Mouse (Mus musculus) lung, embryonic 16.5 days (tissue): Measurements from ENCODE around the gene Mertk. TPM values are rescaled to one million over a fixed set of nuclear protein-coding genes. Genes with fewer than 3 reads are reported as not detected.

Source experiments
- ATAC-seq: fragments of 200-750 bp; cut with Nextera tagmentation; 2 replicates; pipeline ENCODE4 v1.8.0; 2017; ENCODE audit warnings: low read depth, mild to moderate bottlenecking, moderate library complexity
- H3K27ac ChIP-seq: fragments of 300-500 bp; sonication (generic); 2 replicates; pipeline ENCODE4 v1.5.1; 2014; ENCODE audit warnings: mild to moderate bottlenecking, control low read depth, low read length
- H3K27me3 ChIP-seq: fragments of 300-500 bp; sonication (generic); 2 replicates; pipeline ENCODE4 v1.6.1; 2014; ENCODE audit warnings: low read depth, low read length, mixed read lengths; ENCODE audit not compliant: control insufficient read depth, insufficient read depth
- H3K36me3 ChIP-seq: fragments of 300-500 bp; sonication (generic); 2 replicates; pipeline ENCODE4 v1.6.1; 2014; ENCODE audit warnings: low read length; ENCODE audit not compliant: control insufficient read depth, insufficient read depth
- H3K4me1 ChIP-seq: fragments of 300-500 bp; sonication (generic); replicated peaks from 2 replicates; pipeline ENCODE4 v1.6.1; 2014; ENCODE audit warnings: low read length, mixed read lengths; ENCODE audit not compliant: control insufficient read depth, insufficient read depth
- H3K4me2 ChIP-seq: fragments of 300-500 bp; sonication (generic); 2 replicates; pipeline ENCODE4 v1.6.1; 2014; ENCODE audit warnings: low read depth, low read length, control low read depth
- H3K4me3 ChIP-seq: fragments of 300-500 bp; sonication (generic); 2 replicates; pipeline ENCODE4 v1.5.1; 2014; ENCODE audit warnings: mild to moderate bottlenecking, low read length, control low read depth
- H3K9ac ChIP-seq: fragments of 300-500 bp; sonication (generic); 2 replicates; pipeline ENCODE4 v1.6.1; 2014; ENCODE audit warnings: low read length, control low read depth
- H3K9me3 ChIP-seq: fragments of 300-500 bp; sonication (generic); 2 replicates; pipeline ENCODE4 v1.6.1; 2016; ENCODE audit warnings: low read length; ENCODE audit not compliant: control insufficient read depth
- WGBS: fragments of 180-500 bp; shearing (Covaris S2); extraction: QIAGEN DNeasy Blood & Tissue Kit; methylation state at CpG from one replicate; pipeline ENCODE4 v1.1.7; 2014; 5-methylcytosine and 5-hydroxymethylcytosine counted together
- polyA plus RNA-seq: library from polyadenylated mRNA; unstranded; fragments of >200 nt; fragmentation: Nextera tagmentation; extraction: Ambion mirVana; gene quantifications from 2 replicates; pipeline ENCODE4 v1.2.1, GENCODE M21; 2015

Gene Mertk
- polyA plus RNA-seq, 1 experiment from 2014 or later: 7.8 TPM

DNA sequence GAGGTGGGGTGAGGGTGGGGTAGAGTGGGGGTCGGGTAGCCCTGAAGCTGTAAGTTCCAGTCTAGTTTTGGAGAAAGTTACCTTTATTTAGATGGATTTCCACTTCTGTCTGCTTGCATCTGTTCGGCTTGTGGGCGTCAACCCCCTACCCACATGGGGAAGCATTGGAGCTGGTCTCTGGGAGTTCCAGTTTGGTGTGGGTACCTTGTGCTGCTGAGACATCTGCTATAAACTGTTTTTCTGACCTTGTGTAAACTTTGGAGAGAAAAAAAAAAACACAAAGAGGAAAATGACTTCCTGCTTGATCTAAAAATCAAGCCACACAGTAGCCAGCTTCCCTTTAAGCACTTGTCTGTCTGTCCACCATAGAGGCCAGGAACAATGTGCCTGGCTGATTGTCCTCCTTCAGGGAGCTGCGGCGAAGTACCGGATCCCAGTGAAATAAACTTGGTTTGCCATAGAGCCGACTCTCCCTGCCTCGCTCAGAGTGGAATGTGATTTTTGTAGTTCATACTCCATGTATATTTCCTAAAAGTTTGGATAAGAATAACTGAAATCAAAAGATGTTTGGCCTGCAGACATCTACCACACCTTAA lies 48.8 kb downstream of the Mertk start:
- H3K4me3 ChIP-seq: no peak overlapping the region
- H3K4me2 ChIP-seq: 0 out of 2 replicates have a peak overlapping the region, but pooled peaks have one; percentile 4
- H3K27me3 ChIP-seq: no peaks in the 10 kb centered on the region
- peak overlapping the region; percentile 61 for H3K27ac ChIP-seq
- no peaks in the 10 kb centered on the region for H3K36me3 ChIP-seq
- peaks cover 16% of the 10 kb centered on the region for H3K4me1 ChIP-seq
- no peak overlapping the region for H3K9ac ChIP-seq
- no peaks in the 10 kb centered on the region for H3K9me3 ChIP-seq
- ATAC-seq: no peak
- 58% methylated on average over 8 of the region's 8 CpGs for WGBS

GRCm38 (mm10) chr2:128748171-128748570 lies 49.4 kb downstream of the Mertk start:
- Histone ChIP-seq H3K9me3 (no peaks in the 10 kb centered on the region), H3K4me2 (no peak overlapping the region), H3K4me1 (peaks cover 16% of the 10 kb centered on the region), H3K4me3 (no peak overlapping the region), H3K9ac (no peak overlapping the region), H3K36me3 (no peaks in the 10 kb centered on the region), H3K27ac (no peak overlapping the region), H3K27me3 (no peaks in the 10 kb centered on the region)
- no peak for ATAC-seq
- 74% methylated on average over 6 of the region's 6 CpGs for WGBS

DNA sequence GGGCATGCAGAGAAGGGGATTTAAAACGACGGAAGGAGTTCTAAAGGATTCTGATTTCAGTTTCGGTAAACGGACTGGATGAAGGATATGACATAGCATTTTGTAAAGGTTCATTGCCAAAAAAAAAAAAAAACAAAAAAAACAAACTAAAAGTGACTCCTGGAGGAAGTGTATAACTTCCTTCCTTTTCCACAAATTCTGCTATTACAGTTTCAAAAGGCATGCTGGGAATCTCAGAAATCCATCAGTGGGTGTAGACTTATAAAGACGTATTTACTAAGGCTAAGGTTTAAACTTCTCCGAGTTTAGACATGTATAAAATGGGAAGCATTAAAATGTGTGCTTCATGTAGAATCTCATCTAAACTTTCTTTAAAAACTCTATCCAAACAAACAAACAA lies 52.3 kb downstream of the Mertk start:
- H3K36me3 ChIP-seq: no peaks in the 10 kb centered on the region
- no peaks in the 10 kb centered on the region for H3K9me3 ChIP-seq
- no peak overlapping the region for H3K4me3 ChIP-seq
- no peak for ATAC-seq
- WGBS: 54% methylated on average over 6 of the region's 6 CpGs
- no peak overlapping the region for H3K4me2 ChIP-seq
- no peak overlapping the region for H3K9ac ChIP-seq
- peaks cover 19% of the 10 kb centered on the region for H3K4me1 ChIP-seq
- no peak overlapping the region for H3K27ac ChIP-seq
- no peaks in the 10 kb centered on the region for H3K27me3 ChIP-seq

DNA sequence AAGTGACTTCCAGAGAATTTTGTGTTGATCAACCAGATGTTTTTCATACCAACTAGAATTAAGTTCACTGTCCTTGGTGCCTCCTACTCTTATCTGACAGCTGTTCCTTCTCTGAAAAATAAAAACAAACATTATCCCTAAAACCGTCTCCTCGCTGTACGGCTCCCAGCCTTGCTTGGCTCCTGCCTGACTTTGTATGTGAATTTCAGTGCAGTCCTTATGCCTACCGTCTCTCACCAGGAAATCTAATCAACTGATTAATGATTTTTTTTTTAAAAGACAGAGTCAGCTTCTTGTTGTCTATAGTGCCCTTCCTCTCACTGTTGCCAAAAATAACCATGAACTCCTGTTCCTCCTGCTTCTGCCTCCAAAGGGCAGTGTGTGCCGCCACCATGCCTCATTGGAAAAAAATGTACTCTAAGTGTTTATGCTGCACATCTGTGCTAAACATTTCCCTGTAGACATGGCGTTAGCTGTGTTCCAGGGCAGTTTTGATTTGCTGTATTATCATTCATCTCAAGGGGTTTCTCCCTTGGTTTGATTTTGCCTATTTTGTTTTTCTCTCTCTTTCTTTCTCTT lies 54.6 kb downstream of the Mertk start:
- Histone ChIP-seq H3K4me2 (no peak overlapping the region), H3K4me1 (peaks cover 5% of the 10 kb centered on the region), H3K9ac (no peak overlapping the region), H3K27ac (peak overlapping the region; percentile 9; the same call in 1 of the 2 replicates), H3K4me3 (no peak overlapping the region), H3K27me3 (no peaks in the 10 kb centered on the region), H3K36me3 (peaks cover 5% of the 10 kb centered on the region; the same call in 1 of the 2 replicates), H3K9me3 (no peaks in the 10 kb centered on the region)
- peak; percentile 77 for ATAC-seq
- 37% methylated on average over 6 of the region's 6 CpGs for WGBS

DNA sequence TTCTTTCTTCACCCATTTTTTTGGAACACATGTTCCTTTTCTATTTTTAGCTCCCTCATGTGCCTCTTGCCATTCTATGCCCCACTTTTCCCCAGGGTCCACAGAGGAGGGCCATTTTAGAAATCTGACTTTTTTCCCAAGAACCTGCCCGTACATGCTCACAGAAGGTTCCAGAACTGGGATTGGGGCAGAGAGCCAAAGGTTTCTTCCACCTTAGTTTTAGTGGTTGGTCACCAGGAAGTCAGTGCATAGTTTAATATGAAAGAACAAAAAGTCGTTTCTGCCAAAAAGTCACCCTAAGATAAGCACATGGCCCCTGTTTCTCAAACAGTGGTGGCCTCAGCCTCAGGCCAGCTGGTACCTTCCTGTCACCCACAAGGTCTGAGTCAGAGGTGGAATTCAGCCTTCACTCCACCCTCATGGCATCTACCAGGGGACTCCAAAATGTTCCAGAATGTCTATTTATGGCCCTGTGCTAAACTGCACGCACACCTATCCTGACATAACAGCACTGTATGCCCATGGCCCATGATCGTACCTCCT lies 56.5 kb downstream of the Mertk start:
- ATAC-seq: no peak
- Histone ChIP-seq H3K27me3 (no peaks in the 10 kb centered on the region), H3K4me2 (no peak overlapping the region), H3K4me1 (peaks cover 8% of the 10 kb centered on the region), H3K9ac (no peak overlapping the region), H3K27ac (no peak overlapping the region), H3K4me3 (no peak overlapping the region), H3K36me3 (peaks cover 5% of the 10 kb centered on the region; the same call in 1 of the 2 replicates), H3K9me3 (no peaks in the 10 kb centered on the region)
- 72% methylated on average over 4 of the region's 4 CpGs for WGBS

DNA sequence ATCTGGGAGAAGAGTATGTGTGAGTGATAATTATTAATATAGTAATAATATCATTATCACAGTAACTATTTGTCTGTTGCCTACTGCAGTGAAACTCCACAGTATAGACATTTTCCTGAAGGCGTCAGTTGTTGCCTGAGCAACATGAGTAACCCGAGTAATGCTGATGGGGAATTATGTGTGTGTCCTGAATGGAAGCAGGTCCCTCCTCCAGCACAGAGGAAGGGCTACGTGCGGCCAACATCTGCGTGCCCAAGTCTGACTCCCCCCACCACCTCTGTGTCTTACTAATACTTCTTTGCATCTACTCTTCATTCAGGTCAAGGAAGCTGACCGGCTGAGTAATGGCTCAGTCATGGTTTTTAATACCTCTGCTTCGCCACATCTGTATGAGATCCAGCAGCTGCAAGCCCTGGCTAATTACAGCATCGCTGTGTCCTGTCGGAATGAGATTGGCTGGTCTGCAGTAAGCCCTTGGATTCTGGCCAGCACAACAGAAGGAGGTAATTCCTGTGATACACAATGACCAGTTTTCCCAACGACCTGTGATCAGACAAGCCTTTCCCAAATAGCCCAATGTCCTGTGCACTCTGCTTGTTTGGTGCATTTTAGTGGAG lies 60.1 kb downstream of the Mertk start:
- H3K4me3 ChIP-seq: no peak overlapping the region
- H3K9ac ChIP-seq: no peak overlapping the region
- no peak overlapping the region for H3K27ac ChIP-seq
- no peak for ATAC-seq
- H3K4me1 ChIP-seq: peaks cover 7% of the 10 kb centered on the region
- H3K27me3 ChIP-seq: no peaks in the 10 kb centered on the region
- H3K36me3 ChIP-seq: peaks cover 14% of the 10 kb centered on the region
- no peak overlapping the region for H3K4me2 ChIP-seq
- WGBS: 43% methylated on average over 10 of the region's 10 CpGs
- no peaks in the 10 kb centered on the region for H3K9me3 ChIP-seq

- WGBS: 89% methylated on average over 9 of the region's 9 CpGs
- H3K4me2 ChIP-seq: no peak overlapping the region
- H3K4me1 ChIP-seq: peaks cover 3% of the 10 kb centered on the region
- H3K4me3 ChIP-seq: no peak overlapping the region
- H3K27me3 ChIP-seq: no peaks in the 10 kb centered on the region
- H3K9ac ChIP-seq: no peak overlapping the region
- H3K9me3 ChIP-seq: no peaks in the 10 kb centered on the region
- peaks cover 11% of the 10 kb centered on the region for H3K36me3 ChIP-seq
- no peak overlapping the region for H3K27ac ChIP-seq
- no peak for ATAC-seq
Measured at GRCm38 (mm10) chr2:128762008-128762407, 63.3 kb downstream of the Mertk start.

DNA sequence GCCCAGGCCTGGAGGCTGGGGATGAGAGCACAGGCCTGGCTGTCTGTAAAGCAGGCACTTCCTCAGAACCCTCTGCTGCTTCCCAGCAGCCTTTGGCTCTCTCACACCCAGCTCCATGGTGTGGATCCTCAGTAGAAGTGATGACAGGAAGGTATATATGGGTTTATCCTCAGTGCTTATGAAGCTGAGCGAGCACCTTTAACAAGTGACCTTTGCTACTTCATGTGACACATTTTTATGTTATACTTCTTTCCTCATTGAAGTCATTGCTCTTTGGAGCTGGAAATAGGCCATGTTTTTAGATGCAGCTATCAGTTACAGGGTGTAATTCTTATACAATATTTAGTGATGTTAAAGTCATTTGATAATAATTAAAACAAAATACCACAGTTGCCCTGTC lies 67.0 kb downstream of the Mertk start:
- no peak overlapping the region for H3K9ac ChIP-seq
- H3K36me3 ChIP-seq: peaks cover 9% of the 10 kb centered on the region
- H3K4me2 ChIP-seq: no peak overlapping the region
- ATAC-seq: no peak
- H3K27ac ChIP-seq: no peak overlapping the region
- H3K4me3 ChIP-seq: no peak overlapping the region
- no peaks in the 10 kb centered on the region for H3K4me1 ChIP-seq
- H3K9me3 ChIP-seq: no peaks in the 10 kb centered on the region
- no peaks in the 10 kb centered on the region for H3K27me3 ChIP-seq
- 68% methylated on average over 1 of the region's 1 CpGs for WGBS

DNA sequence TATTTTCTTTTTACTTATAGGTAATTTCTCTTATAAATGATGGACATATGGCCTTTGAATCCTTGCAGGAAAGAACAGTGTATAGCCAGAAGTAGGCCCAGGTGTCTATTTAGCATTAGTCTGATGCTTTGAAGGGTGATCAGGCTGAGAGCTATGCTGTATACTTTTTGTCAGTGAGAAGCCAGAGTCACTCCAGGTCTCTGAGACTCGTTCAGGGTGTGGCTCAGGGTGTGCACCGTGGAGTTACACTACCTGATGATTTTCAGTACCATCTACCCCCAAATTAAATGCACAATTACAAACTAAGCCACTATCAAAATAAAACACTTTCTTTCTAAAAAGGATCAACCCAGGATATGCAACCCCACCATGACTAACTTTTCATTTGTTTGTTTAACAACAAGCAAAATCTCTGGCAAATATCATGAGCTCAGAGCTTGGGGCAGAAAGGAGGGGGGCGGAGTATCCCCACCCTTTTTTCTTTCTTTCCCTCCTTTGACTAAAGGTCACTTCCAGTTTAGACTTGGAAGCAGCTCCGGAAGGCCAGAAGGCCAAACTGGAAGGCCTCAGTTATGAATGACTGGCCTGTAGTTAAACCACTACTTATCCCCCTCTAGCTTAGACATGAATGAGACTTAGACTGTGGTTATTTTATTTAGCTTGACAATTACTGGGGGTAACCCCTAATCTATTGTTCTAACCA lies 69.9 kb downstream of the Mertk start:
- no peak overlapping the region for H3K4me2 ChIP-seq
- H3K4me1 ChIP-seq: no peaks in the 10 kb centered on the region
- WGBS: 59% methylated on average over 4 of the region's 4 CpGs
- H3K36me3 ChIP-seq: 0 out of 2 replicates have a peak, but pooled peaks cover 4% of the 10 kb centered on the region
- H3K4me3 ChIP-seq: no peak overlapping the region
- H3K27ac ChIP-seq: no peak overlapping the region
- no peak overlapping the region for H3K9ac ChIP-seq
- no peaks in the 10 kb centered on the region for H3K27me3 ChIP-seq
- ATAC-seq: no peak
- H3K9me3 ChIP-seq: no peaks in the 10 kb centered on the region
